Mouse (Mus musculus): ENCODE results near the gene Ube2e1.

DNA sequence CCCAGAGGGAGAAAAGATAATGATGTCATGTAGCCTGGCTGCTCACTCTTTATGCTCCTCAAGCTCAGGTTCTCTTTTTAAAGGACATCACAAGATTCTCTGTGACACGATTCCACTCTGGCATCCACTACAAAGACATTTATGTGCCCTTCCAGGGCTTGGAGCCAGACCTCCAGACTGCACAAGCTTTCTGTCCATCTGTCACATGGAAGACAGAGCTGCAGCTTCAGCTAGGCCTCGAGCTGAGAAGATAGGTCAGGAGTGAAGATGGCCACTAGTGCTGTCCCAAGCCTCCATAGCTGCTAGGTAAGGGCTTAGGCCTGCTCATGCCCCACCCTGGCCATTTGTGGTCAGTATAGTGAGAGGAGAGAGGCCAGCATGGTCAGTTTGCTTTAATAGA, 24.8 kb upstream of the Ube2e1 start:
- no peak for TF ChIP-seq CTCF (IDR thresholded peaks at IDR 0.05; ENCODE audit: low read depth, low read length)
- TF ChIP-seq POLR2AphosphoS5 (IDR thresholded peaks at IDR 0.05; ENCODE audit: insufficient replicate concordance, low read depth, low read length) = no peak
- TF ChIP-seq TAL1 (conservative IDR thresholded peaks at IDR 0.05; ENCODE audit: low read depth, low read length) = no peak
- no peak for TF ChIP-seq GATA2 (IDR thresholded peaks at IDR 0.05; ENCODE audit: borderline replicate concordance, low read depth, low read length)
- TF ChIP-seq GATA1 (IDR thresholded peaks at IDR 0.05; ENCODE audit: borderline replicate concordance, low read length) = no peak

All from G1E (cell line).